Mouse (Mus musculus) embryonic facial prominence, embryonic 12.5 days (tissue): ENCODE results near the gene Nmi. TPM values are rescaled to one million over a fixed set of nuclear protein-coding genes. Genes with fewer than 3 reads are reported as not detected.

Experiments
- ATAC-seq: fragments of 200-750 bp; cut with Nextera tagmentation; 2 replicates; pipeline ENCODE4 v1.8.0; 2017; ENCODE audit not compliant: insufficient number of reproducible peaks, insufficient read depth, low FRiP score, low TSS enrichment
- H3K27ac ChIP-seq: fragments of 300-500 bp; sonication (generic); 2 replicates; pipeline ENCODE4 v1.5.1; 2016; ENCODE audit warnings: mild to moderate bottlenecking
- H3K27me3 ChIP-seq: fragments of 300-500 bp; sonication (generic); 2 replicates; pipeline ENCODE4 v1.6.1; 2016; ENCODE audit warnings: mild to moderate bottlenecking, moderate library complexity
- H3K36me3 ChIP-seq: fragments of 300-500 bp; sonication (generic); 2 replicates; pipeline ENCODE4 v1.6.1; 2016; ENCODE audit warnings: mild to moderate bottlenecking
- H3K4me1 ChIP-seq: fragments of 300-500 bp; sonication (generic); 2 replicates; pipeline ENCODE4 v1.6.1; 2016
- H3K4me2 ChIP-seq: fragments of 300-500 bp; sonication (generic); replicated peaks from 2 replicates; pipeline ENCODE4 v1.6.1; 2016; ENCODE audit warnings: mild to moderate bottlenecking, moderate library complexity
- H3K4me3 ChIP-seq: fragments of 300-500 bp; sonication (generic); 2 replicates; pipeline ENCODE4 v1.5.1; 2016; ENCODE audit warnings: mild to moderate bottlenecking
- H3K9ac ChIP-seq: fragments of 300-500 bp; sonication (generic); 2 replicates; pipeline ENCODE4 v1.6.1; 2016; ENCODE audit warnings: mild to moderate bottlenecking, moderate library complexity
- H3K9me3 ChIP-seq: fragments of 300-500 bp; sonication (generic); 2 replicates; pipeline ENCODE4 v1.6.1; 2016; ENCODE audit warnings: mild to moderate bottlenecking, moderate library complexity
- WGBS: fragments of 180-500 bp; shearing (Covaris S2); methylation state at CpG from one replicate; pipeline ENCODE4 v1.1.7; 2016; 5-methylcytosine and 5-hydroxymethylcytosine counted together
- polyA plus RNA-seq: library from polyadenylated mRNA; unstranded; fragments of >200 nt; fragmentation: Nextera tagmentation; extraction: Ambion mirVana; gene quantifications from 2 replicates; pipeline ENCODE4 v1.2.1, GENCODE M21; 2016

The Nmi gene
- polyA plus RNA-seq, 1 experiment from 2014 or later: 11.7 TPM

DNA sequence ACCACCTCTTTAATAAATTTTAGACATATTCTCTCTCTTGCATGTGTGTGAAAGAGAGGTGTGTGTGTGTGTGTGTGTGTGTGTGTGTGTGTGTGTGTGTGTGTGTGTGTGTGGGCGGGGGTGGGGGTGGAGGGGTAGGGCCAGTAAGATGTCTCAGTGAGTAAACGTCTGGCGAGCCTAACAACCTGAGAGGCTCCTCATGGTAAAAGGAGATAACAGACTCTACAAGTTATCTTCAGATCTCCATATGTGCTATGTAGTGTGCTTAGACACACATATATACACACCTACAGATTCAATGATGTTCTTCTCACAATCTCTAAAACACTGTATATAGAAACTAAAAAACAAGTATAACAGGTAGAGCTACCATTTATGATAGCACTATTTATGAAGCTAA, 34.5 kb downstream of the Nmi start:
- Histone ChIP-seq H3K9ac (no peak overlapping the region), H3K27me3 (no peaks in the 10 kb centered on the region), H3K9me3 (no peaks in the 10 kb centered on the region), H3K4me1 (peaks cover 5% of the 10 kb centered on the region; the same call in 1 of the 2 replicates), H3K4me2 (no peak overlapping the region), H3K4me3 (no peak overlapping the region), H3K36me3 (no peaks in the 10 kb centered on the region), H3K27ac (no peak overlapping the region)
- no peak for ATAC-seq
- 73% methylated on average over 2 of the region's 3 CpGs for WGBS

DNA sequence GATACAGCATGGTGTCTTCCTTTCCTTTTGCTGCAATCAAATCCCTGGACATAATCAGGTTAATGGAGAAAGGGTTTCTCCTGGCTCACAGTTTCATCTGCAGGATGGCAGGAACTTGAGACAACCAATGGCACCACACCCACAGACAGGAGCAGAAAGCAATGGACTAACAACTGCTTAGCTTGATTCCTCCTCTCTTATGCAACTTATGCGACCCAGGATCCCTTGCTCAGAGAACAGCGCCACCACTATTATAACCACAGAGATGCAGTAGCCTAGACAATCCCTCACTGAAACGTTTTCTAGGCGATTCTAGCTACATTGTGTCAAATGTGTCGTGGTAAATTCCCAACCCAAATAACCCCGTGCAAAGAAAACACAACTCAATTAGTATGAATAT, 36.3 kb downstream of the Nmi start:
- Histone ChIP-seq H3K9ac (no peak overlapping the region), H3K4me1 (peaks cover 5% of the 10 kb centered on the region; the same call in 1 of the 2 replicates), H3K9me3 (no peaks in the 10 kb centered on the region), H3K27ac (no peak overlapping the region), H3K27me3 (no peaks in the 10 kb centered on the region), H3K4me2 (no peak overlapping the region), H3K4me3 (no peak overlapping the region), H3K36me3 (no peaks in the 10 kb centered on the region)
- WGBS: 69% methylated on average over 6 of the region's 6 CpGs
- no peak for ATAC-seq

DNA sequence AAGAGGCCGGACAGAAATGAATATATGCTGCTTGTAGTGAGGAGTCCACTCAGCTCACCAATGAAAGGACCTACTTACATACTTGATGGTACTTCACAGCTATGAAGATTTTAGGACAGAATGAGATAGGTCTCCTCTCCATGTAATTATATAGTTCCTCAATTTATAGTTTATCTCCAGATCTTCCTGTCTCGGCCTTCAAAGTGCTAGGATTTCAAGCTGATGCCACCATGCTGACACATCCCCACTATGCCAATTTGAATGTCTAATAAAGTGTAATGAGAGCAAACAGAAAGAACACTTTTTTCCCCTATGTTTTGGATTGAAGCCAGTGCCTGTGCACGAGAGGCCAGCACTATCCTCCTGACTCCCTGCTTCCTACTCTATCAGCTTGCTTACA, 36.7 kb downstream of the Nmi start:
- WGBS: 87% methylated on average over 3 of the region's 3 CpGs

DNA sequence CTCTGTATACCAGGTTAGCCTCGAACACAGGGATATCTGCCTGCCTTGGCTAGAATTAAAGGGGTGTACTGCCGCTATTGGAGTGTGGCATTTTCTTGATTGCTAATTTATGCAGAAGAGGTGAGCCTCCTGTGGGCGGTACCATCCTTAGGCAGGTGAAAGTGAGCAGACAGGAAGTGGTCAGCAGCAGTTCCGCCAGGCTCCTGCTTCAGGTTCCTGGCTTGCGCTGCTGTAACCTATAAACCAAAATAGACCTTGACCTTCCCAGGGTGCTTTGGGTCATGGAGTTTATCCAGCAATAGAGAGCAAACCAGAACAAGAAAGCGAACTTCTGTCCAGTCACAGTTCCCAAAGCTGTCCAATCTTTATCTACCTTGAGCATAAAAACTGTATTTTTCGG, 37.4 kb downstream of the Nmi start:
- no peaks in the 10 kb centered on the region for H3K27me3 ChIP-seq
- H3K9ac ChIP-seq: no peak overlapping the region
- peaks cover 5% of the 10 kb centered on the region; the same call in 1 of the 2 replicates for H3K4me1 ChIP-seq
- no peaks in the 10 kb centered on the region for H3K9me3 ChIP-seq
- no peaks in the 10 kb centered on the region for H3K36me3 ChIP-seq
- H3K4me2 ChIP-seq: no peak overlapping the region
- WGBS: 93% methylated on average over 7 of the region's 7 CpGs
- no peak for ATAC-seq
- no peak overlapping the region for H3K4me3 ChIP-seq
- no peak overlapping the region for H3K27ac ChIP-seq

More for the DNA sequence above, 36.7 kb downstream of the Nmi start:
- H3K4me2 ChIP-seq: no peak overlapping the region
- H3K36me3 ChIP-seq: no peaks in the 10 kb centered on the region
- no peak for ATAC-seq
- no peak overlapping the region for H3K4me3 ChIP-seq
- peaks cover 5% of the 10 kb centered on the region; the same call in 1 of the 2 replicates for H3K4me1 ChIP-seq
- H3K27me3 ChIP-seq: no peaks in the 10 kb centered on the region
- no peak overlapping the region for H3K27ac ChIP-seq
- H3K9me3 ChIP-seq: no peaks in the 10 kb centered on the region
- H3K9ac ChIP-seq: no peak overlapping the region

DNA sequence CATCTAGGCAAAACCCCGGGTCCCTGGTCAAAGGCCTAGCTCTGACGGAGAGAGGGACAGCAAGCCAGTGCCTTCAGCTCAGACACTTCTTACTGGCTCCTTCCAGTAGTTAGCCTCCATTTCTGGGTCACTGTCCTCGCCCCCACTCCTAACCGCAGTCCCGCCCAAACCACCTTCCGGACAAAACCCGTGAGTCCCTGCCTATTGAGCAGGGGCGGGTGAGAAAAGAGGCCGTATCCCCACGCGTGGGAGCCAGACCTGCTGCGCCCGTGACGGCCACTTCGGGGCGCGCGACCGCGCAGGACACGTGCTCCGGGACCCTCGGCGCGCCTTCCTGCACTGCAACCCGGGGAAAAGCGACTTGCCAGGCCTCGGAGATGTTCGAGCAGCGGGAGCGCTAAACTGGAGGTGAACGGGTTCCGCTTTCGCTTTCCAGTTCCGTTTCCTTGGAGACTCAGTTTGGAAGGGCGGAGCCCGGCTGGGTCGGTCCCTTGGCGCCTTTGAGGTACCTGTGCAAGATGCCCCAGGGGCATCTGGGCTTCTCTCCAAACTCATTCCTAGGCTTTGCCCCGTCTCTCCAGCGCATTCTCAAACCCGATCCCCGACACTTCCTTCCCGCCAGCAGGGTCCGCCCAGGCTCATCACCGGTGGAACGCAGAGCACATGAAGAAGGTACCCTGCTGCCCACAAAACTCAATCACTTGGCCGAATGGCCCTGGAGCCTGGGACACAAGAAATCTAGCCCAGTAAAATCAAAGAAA, 38.5 kb downstream of the Nmi start, which contains the start of gene Rbm43:
Gene Rbm43 (minus strand): TSS at position 590 of the 761 bp plus-strand sequence.
- 1% methylated on average over 48 of the region's 48 CpGs for WGBS
- peaks cover 5% of the 10 kb centered on the region; the same call in 1 of the 2 replicates for H3K4me1 ChIP-seq
- H3K9ac ChIP-seq: peak within 1 kb of the TSS; percentile 43
- H3K9me3 ChIP-seq: no peaks in the 10 kb centered on the region
- H3K27ac ChIP-seq: no peak within 1 kb of the TSS
- peak within 1 kb of the TSS; percentile 66 for H3K4me2 ChIP-seq
- peak; percentile 74; the same call in 1 of the 2 replicates for ATAC-seq
- peak within 1 kb of the TSS; percentile 48 for H3K4me3 ChIP-seq
- H3K27me3 ChIP-seq: no peaks in the 10 kb centered on the region
- no peaks in the 10 kb centered on the region for H3K36me3 ChIP-seq

DNA sequence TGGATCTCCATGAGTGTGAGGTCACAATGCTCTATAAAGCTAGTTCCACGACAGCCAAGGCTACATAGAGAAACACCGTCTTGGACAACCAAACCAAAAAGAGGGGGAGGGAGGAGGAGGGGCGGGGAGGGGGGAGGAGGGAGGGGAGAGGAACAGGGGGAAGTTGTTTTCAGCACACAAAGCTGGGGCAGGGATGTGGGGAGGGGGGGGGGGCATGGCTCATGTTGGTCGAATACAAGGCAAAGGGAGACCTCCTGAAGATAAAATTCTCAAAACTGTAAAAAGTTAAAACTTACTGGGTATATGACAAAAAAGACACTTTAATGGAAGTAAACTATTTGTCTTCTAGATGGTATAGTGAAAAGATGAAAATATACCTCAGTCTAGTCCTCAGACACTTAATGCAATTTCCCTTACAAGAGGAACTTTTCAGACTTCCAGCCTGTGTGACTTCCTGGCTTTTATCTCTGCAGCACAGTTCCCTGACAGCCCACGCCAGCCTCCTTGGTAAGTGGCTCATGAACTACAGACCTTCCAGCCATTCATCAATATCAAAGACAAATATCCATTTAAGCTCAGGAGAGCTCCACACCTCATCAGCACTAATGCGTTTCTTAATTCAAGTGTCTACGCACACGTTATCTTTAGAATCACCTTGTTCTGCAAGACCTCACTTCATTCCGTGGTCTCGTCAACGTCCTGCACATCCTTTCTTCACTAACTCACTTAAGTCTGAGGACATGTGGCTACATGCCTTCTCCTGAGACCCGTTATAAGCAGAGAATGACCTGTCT, 39.8 kb downstream of the Nmi start:
- Histone ChIP-seq H3K27me3 (no peaks in the 10 kb centered on the region), H3K4me1 (peaks cover 5% of the 10 kb centered on the region; the same call in 1 of the 2 replicates), H3K4me3 (no peak overlapping the region), H3K4me2 (peak overlapping the region; percentile 66; the same call in 1 of the 2 replicates), H3K27ac (no peak overlapping the region), H3K36me3 (no peaks in the 10 kb centered on the region), H3K9ac (no peak overlapping the region), H3K9me3 (no peaks in the 10 kb centered on the region)
- no peak for ATAC-seq
- WGBS: 64% methylated on average over 10 of the region's 12 CpGs

DNA sequence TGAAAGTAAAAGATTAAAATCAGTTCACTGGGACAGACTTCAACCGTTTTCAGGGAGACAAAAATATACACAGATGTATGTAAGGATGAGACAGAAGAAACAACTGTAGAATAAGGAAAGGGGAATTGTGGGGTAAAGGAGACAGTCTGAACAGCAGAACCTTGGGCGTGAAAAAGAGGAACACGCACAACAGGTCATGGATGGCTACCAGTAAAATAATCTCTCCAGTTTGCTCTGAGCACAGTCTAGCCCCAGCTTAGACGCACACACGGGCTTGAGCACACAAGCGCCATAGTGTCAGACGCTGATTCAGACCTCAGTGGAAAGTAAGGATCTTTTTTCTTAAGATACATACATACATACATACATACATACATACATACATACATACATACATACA, 42.1 kb downstream of the Nmi start:
- no peaks in the 10 kb centered on the region for H3K9me3 ChIP-seq
- 90% methylated on average over 7 of the region's 7 CpGs for WGBS
- H3K9ac ChIP-seq: no peak overlapping the region
- no peaks in the 10 kb centered on the region for H3K27me3 ChIP-seq
- H3K27ac ChIP-seq: no peak overlapping the region
- no peak for ATAC-seq
- H3K4me1 ChIP-seq: peaks cover 5% of the 10 kb centered on the region; the same call in 1 of the 2 replicates
- H3K4me3 ChIP-seq: no peak overlapping the region
- no peaks in the 10 kb centered on the region for H3K36me3 ChIP-seq
- no peak overlapping the region for H3K4me2 ChIP-seq

DNA sequence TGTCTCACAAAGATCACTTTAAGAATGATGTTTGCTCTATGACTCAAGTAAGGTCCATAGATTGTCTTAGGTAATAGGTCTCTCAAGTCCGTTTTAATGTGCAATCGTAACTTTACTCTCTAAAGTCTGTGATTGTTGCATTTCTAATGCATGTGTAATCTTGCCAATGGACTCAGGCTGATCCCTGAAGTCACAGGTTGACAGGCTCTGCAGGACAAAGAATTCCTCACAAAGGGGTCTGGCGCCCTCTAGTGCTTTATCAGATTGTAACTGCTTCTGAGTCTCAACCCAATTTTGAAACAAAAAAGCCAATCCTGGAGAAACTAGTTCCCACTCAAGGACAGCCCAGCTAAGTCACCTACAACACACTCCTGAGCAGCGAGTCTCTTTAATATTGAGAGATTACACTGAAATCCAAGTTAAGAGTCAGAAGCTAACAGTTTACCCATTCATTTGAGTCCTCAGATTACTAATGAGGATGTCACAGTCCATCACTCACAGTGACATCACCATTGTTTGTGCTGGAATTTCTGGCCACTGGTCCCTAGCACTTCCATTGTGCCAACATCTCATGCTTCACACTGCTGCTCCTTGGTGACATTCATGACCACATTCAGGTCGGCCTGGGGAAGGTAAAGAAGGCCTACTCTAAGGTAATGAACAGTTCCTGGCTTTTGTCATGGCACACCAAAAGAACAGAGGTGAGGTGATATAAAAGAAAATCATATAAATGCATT, 58.2 kb downstream of the Nmi start:
- no peak overlapping the region for H3K27ac ChIP-seq
- H3K9me3 ChIP-seq: no peaks in the 10 kb centered on the region
- ATAC-seq: 0 out of 2 replicates have a peak, but pooled peaks have one; percentile 56
- WGBS: 12% methylated on average over 5 of the region's 5 CpGs
- H3K27me3 ChIP-seq: no peaks in the 10 kb centered on the region
- H3K4me2 ChIP-seq: no peak overlapping the region
- H3K9ac ChIP-seq: no peak overlapping the region
- no peaks in the 10 kb centered on the region for H3K36me3 ChIP-seq
- H3K4me1 ChIP-seq: peaks cover 13% of the 10 kb centered on the region
- no peak overlapping the region for H3K4me3 ChIP-seq

DNA sequence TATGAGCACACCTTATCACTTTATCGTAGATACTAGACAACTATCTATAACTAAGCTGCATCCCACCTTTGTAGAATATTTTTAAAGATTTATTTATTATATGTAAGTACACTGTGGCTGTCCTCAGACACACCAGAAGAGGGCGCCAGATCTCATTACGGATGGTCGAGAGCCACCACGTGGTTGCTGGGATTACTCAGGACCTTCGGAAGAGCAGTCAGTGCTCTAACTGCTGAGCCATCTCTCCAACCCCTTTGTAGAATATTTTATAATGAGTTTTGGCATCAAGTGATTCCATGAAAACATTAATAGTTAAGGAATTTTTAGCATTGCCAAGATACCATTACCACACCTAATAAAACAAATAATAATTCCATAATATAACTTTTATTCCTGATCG, 58.8 kb downstream of the Nmi start:
- no peaks in the 10 kb centered on the region for H3K9me3 ChIP-seq
- no peak overlapping the region for H3K27ac ChIP-seq
- H3K9ac ChIP-seq: no peak overlapping the region
- ATAC-seq: no peak
- no peaks in the 10 kb centered on the region for H3K27me3 ChIP-seq
- no peaks in the 10 kb centered on the region for H3K36me3 ChIP-seq
- no peak overlapping the region for H3K4me3 ChIP-seq
- no peak overlapping the region for H3K4me2 ChIP-seq
- 55% methylated on average over 7 of the region's 7 CpGs for WGBS
- H3K4me1 ChIP-seq: peaks cover 13% of the 10 kb centered on the region

DNA sequence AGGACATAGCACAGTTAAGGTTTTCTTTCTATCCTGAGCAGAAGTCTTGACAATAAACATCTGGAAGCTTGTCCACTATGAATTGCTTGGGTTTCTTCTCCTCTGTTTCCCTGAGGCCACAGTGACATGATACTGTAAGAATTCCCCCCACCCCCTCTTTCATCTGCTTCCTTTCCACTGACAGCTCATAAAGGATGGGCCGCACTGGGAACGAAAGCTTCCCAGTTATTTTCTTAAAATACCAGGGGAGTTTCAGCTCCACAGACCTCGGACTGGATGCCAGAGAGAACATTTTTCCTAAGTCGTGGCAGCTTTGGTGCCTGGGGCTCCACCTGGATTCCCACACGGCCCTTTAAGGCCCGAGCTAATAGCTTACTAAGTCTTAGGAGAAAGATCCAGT, 60.6 kb downstream of the Nmi start:
- Histone ChIP-seq H3K27me3 (no peaks in the 10 kb centered on the region), H3K36me3 (no peaks in the 10 kb centered on the region), H3K9me3 (no peaks in the 10 kb centered on the region), H3K4me1 (peaks cover 13% of the 10 kb centered on the region), H3K27ac (no peak overlapping the region; the same call in 1 of the 2 replicates), H3K4me2 (no peak overlapping the region), H3K4me3 (no peak overlapping the region), H3K9ac (no peak overlapping the region)
- no peak for ATAC-seq
- WGBS: 10% methylated on average over 6 of the region's 6 CpGs

DNA sequence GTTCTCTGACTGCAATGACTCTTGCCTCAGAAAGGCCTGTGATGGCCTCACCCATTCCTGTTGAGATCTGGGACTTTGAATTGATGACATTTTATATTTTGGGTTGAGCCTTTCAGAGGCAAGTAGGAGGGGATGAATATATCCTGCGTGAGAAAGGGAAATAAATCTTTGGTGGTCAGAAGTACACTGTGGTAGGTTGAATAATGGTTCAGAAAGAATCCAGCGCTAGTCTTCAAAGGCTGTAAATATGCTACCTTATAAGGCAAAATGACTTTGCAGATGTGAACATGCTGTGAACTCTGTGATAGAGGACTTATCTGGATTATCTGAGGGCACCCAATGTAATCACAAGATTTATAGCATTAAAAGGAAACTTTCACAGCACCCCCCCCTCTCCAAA, 61.4 kb downstream of the Nmi start:
- Histone ChIP-seq H3K9me3 (no peaks in the 10 kb centered on the region), H3K4me2 (no peak overlapping the region)

More for the DNA sequence above, 61.4 kb downstream of the Nmi start:
- WGBS: 82% methylated on average over 2 of the region's 2 CpGs
- no peak overlapping the region for H3K4me3 ChIP-seq
- ATAC-seq: no peak
- no peak overlapping the region for H3K9ac ChIP-seq
- H3K4me1 ChIP-seq: peaks cover 16% of the 10 kb centered on the region
- H3K36me3 ChIP-seq: no peaks in the 10 kb centered on the region
- H3K27ac ChIP-seq: no peak overlapping the region
- H3K27me3 ChIP-seq: no peaks in the 10 kb centered on the region
